Comparison of ENCODE assay signal across 8 mouse cellular contexts in the genomic region with DNA sequence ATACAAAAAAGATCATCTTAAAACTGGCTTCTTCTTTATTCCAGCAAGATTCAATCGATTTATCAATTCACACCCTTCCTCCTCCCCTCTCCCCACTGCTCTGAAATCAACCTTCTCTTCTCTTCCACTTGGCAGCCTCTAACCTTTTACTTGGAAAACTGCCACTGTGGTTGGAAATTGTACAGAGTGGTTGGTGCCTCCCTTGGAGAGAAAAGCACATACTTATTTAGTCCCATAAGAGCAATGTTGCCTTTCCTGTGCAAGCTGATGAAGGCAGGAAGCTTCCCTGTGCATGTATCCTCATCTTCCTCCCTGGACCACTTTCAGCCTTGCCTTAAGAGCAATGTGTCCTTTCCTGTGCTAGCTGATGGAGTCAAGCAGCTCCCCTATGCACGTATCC. TPM values are rescaled to one million over a fixed set of nuclear protein-coding genes. Genes with fewer than 3 reads are reported as not detected.
A peak's percentile ranks its signal among the peaks of the same experiment; 100 is the strongest.
DNase-seq lines count a peak whose midpoint lies in the region; ATAC-seq and TF ChIP-seq lines count a peak whose summit lies in the region.

No protein-coding gene starts in this region.

- 32% methylated on average over 2 of the region's 2 CpGs for WGBS in heart, adult 2 months
- 73% methylated on average over 2 of the region's 2 CpGs for WGBS in heart, embryonic 10.5 days
- 41% methylated on average over 2 of the region's 2 CpGs for whole genome bisulfite sequencing in heart, postnatal 0 days
- 62% methylated on average over 2 of the region's 2 CpGs for WGBS in liver, embryonic 12.5 days (ENCODE audit: insufficient replicate concordance)

- H3K27ac ChIP-seq in heart, adult 2 months, result no peak overlapping the region
- no peak overlapping the region for H3K27ac ChIP-seq in heart, embryonic 10.5 days
- no peak overlapping the region for H3K27ac ChIP-seq in heart, postnatal 0 days (ENCODE audit: low read depth)
- H3K27ac ChIP-seq in liver, embryonic 12.5 days, result no peak overlapping the region

- no peaks in the 10 kb centered on the region for H3K9me3 ChIP-seq in heart, embryonic 10.5 days
- no peaks in the 10 kb centered on the region for H3K9me3 ChIP-seq in heart, postnatal 0 days (replicated peaks; ENCODE audit: control insufficient read depth, low read length)
- H3K9me3 ChIP-seq in liver, embryonic 12.5 days (replicated peaks), result no peaks in the 10 kb centered on the region

- H3K4me3 ChIP-seq in heart, adult 2 months, result no peak overlapping the region
- no peak overlapping the region for H3K4me3 ChIP-seq in heart, embryonic 10.5 days
- no peak overlapping the region for H3K4me3 ChIP-seq in heart, postnatal 0 days (ENCODE audit: low read depth, low read length)
- no peak overlapping the region for H3K4me3 ChIP-seq in liver, embryonic 12.5 days

- TF ChIP-seq CTCF in heart, adult 2 months (IDR thresholded peaks at IDR 0.05), result no peak
- no peak for TF ChIP-seq CTCF in brain, embryonic 14.5 days (IDR thresholded peaks at IDR 0.05; ENCODE audit: borderline replicate concordance, extremely low read depth, insufficient read depth, insufficient read length)
- 0 out of 2 replicates have a peak, but pooled peaks have one; percentile 1 for TF ChIP-seq CTCF in heart, postnatal 0 days (IDR thresholded peaks at IDR 0.05; ENCODE audit: low read depth)

- DNase-seq in heart, adult 2 months, result peak; percentile 34 to 57
- no peak for DNase-seq in heart, embryonic 10.5 days (ENCODE audit: low spot score)
- DNase-seq in 3134 (ENCODE audit: extremely low read depth, insufficient read length, low spot score), result peak; percentile 26
- peak; percentile 82 for DNase-seq in brain, embryonic 14.5 days (ENCODE audit: low read depth)
- peak; percentile 70 for DNase-seq in heart, postnatal 0 days (ENCODE audit: low spot score)
- peak; percentile 38 for DNase-seq in naive thymus-derived CD4-positive, alpha-beta T cell, adult 2 months (ENCODE audit: low read depth)
- DNase-seq in thymus, postnatal 10 days (ENCODE audit: low spot score in 2 of 2), result no peak

- H3K4me2 ChIP-seq in heart, postnatal 0 days (ENCODE audit: low read depth, low read length), result no peak overlapping the region
- no peak overlapping the region for H3K4me2 ChIP-seq in liver, embryonic 12.5 days

- H3K9ac ChIP-seq in heart, adult 2 months (ENCODE audit: low read depth, low read length), result no peak overlapping the region
- no peak overlapping the region for H3K9ac ChIP-seq in heart, postnatal 0 days (replicated peaks; ENCODE audit: low read depth, low read length)
- no peak overlapping the region for H3K9ac ChIP-seq in liver, embryonic 12.5 days

- intact Hi-C loops in heart, adult 2 months (cut with DNase I), result no loop called here

- H3K27me3 ChIP-seq in heart, adult 2 months (ENCODE audit: control insufficient read depth, insufficient read depth, low read length), result no peaks in the 10 kb centered on the region; the same call in 1 of the 2 replicates
- H3K27me3 ChIP-seq in heart, embryonic 10.5 days (ENCODE audit: insufficient read depth, poor library complexity, severe bottlenecking), result no peaks in the 10 kb centered on the region
- no peaks in the 10 kb centered on the region for H3K27me3 ChIP-seq in heart, postnatal 0 days (ENCODE audit: control insufficient read depth, insufficient read depth, low read length)
- no peaks in the 10 kb centered on the region for H3K27me3 ChIP-seq in liver, embryonic 12.5 days (replicated peaks)

- no peaks in the 10 kb centered on the region for H3K36me3 ChIP-seq in heart, adult 2 months (ENCODE audit: control insufficient read depth, insufficient read depth, low read length)
- no peaks in the 10 kb centered on the region for H3K36me3 ChIP-seq in heart, embryonic 10.5 days
- H3K36me3 ChIP-seq in heart, postnatal 0 days (replicated peaks; ENCODE audit: control insufficient read depth, insufficient read depth, low read length), result no peaks in the 10 kb centered on the region
- H3K36me3 ChIP-seq in liver, embryonic 12.5 days, result no peaks in the 10 kb centered on the region

- no peaks in the 10 kb centered on the region for H3K79me2 ChIP-seq in heart, adult 2 months (replicated peaks; ENCODE audit: control insufficient read depth, insufficient read depth, low read length)

- TF ChIP-seq POLR2A in heart, adult 2 months (IDR thresholded peaks at IDR 0.05; ENCODE audit: insufficient read depth, low read depth, low read length), result no peak
- no peak for TF ChIP-seq POLR2A in brain, embryonic 14.5 days (IDR thresholded peaks at IDR 0.05; ENCODE audit: borderline replicate concordance, extremely low read depth, insufficient read depth, insufficient read length, poor library complexity, severe bottlenecking)

- peak; percentile 62; the same call in 1 of the 2 replicates for ATAC-seq in heart, postnatal 0 days (ENCODE audit: insufficient read depth, low read depth)
- no peak for ATAC-seq in liver, embryonic 12.5 days

- no peak for TF ChIP-seq EP300 in heart, adult 2 months (IDR thresholded peaks at IDR 0.05; ENCODE audit: insufficient read depth, low read depth, low read length)
- no peak for TF ChIP-seq EP300 in heart, postnatal 0 days (IDR thresholded peaks at IDR 0.05; ENCODE audit: low read depth)

- peaks cover 4% of the 10 kb centered on the region for H3K4me1 ChIP-seq in heart, adult 2 months (ENCODE audit: control insufficient read depth, insufficient read depth, low read length)
- no peaks in the 10 kb centered on the region for H3K4me1 ChIP-seq in heart, embryonic 10.5 days
- peaks cover 16% of the 10 kb centered on the region for H3K4me1 ChIP-seq in heart, postnatal 0 days (ENCODE audit: control insufficient read depth, insufficient read depth)
- H3K4me1 ChIP-seq in liver, embryonic 12.5 days, result no peaks in the 10 kb centered on the region

RNA-seq across cellular contexts. Expression of gene Ifit1bl1, which starts 3.4 kb away (rescaled TPM):
- 1 to 10 TPM; 1.5 to 1.8 TPM for total RNA-seq in heart, adult 2 months (2021)
- 1.3 and 2.8 TPM in 2 replicates for polyA plus RNA-seq in heart, adult 2 months (2012; rRNA removed)
- 0.94 and 1.1 TPM in 2 replicates for polyA plus RNA-seq in heart, embryonic 10.5 days (2016; fragmentation: Nextera tagmentation; extraction: Ambion mirVana)
- 0.37 and 0.55 TPM in 2 replicates for polyA plus RNA-seq in brain, embryonic 14.5 days (2012; rRNA removed)
- total RNA-seq in heart, postnatal 0 days (2014; rRNA removed; ENCODE audit: low replicate concordance), result 0.50 and 2.8 TPM in 2 replicates
- 3.3 and 3.8 TPM in 2 replicates for polyA plus RNA-seq in heart, postnatal 0 days (2015; fragmentation: Nextera tagmentation; extraction: Ambion mirVana)
- 0.07 and 0.08 TPM in 2 replicates for polyA plus RNA-seq in liver, embryonic 12.5 days (2016; fragmentation: Nextera tagmentation; extraction: Ambion mirVana)

RNA-seq across cellular contexts. Expression of gene Ifit3b, which starts 9.4 kb away (rescaled TPM):
- total RNA-seq in heart, adult 2 months (2021), result 1 to 10 TPM; 1.2 to 1.4 TPM
- polyA plus RNA-seq in heart, adult 2 months (2012; rRNA removed), result 0.90 and 2.4 TPM in 2 replicates
- 0.07 TPM in 1 of 2 replicates, not detected in the other for polyA plus RNA-seq in heart, embryonic 10.5 days (2016; fragmentation: Nextera tagmentation; extraction: Ambion mirVana)
- polyA plus RNA-seq in brain, embryonic 14.5 days (2012; rRNA removed), result 0.05 and 0.08 TPM in 2 replicates
- total RNA-seq in heart, postnatal 0 days (2014; rRNA removed; ENCODE audit: low replicate concordance), result 0.57 and 2.5 TPM in 2 replicates
- polyA plus RNA-seq in heart, postnatal 0 days (2015; fragmentation: Nextera tagmentation; extraction: Ambion mirVana), result 0.59 and 0.72 TPM in 2 replicates
- 0.14 TPM in 1 of 2 replicates, not detected in the other for polyA plus RNA-seq in liver, embryonic 12.5 days (2016; fragmentation: Nextera tagmentation; extraction: Ambion mirVana)

RNA-seq across cellular contexts. Expression of gene Ifit3, which starts 15.0 kb away (rescaled TPM):
- total RNA-seq in heart, adult 2 months (2021), result 1 to 10 TPM; 3.7 to 4.4 TPM
- polyA plus RNA-seq in heart, adult 2 months (2012; rRNA removed), result 2.9 and 7.6 TPM in 2 replicates
- 0.16 and 0.21 TPM in 2 replicates for polyA plus RNA-seq in heart, embryonic 10.5 days (2016; fragmentation: Nextera tagmentation; extraction: Ambion mirVana)
- 0.37 and 0.77 TPM in 2 replicates for polyA plus RNA-seq in brain, embryonic 14.5 days (2012; rRNA removed)
- total RNA-seq in heart, postnatal 0 days (2014; rRNA removed; ENCODE audit: low replicate concordance), result 1.7 and 12.8 TPM in 2 replicates
- polyA plus RNA-seq in heart, postnatal 0 days (2015; fragmentation: Nextera tagmentation; extraction: Ambion mirVana), result 2.3 and 3.0 TPM in 2 replicates
- polyA plus RNA-seq in liver, embryonic 12.5 days (2016; fragmentation: Nextera tagmentation; extraction: Ambion mirVana), result 0.60 and 0.69 TPM in 2 replicates

RNA-seq across cellular contexts. Expression of gene Ifit1bl2, which starts 42.2 kb away (rescaled TPM):
- total RNA-seq in heart, adult 2 months (2021), result 1 to 10 TPM; 1.6 to 2.0 TPM
- 1.0 and 1.9 TPM in 2 replicates for polyA plus RNA-seq in heart, adult 2 months (2012; rRNA removed)
- 0.38 and 0.42 TPM in 2 replicates for polyA plus RNA-seq in heart, embryonic 10.5 days (2016; fragmentation: Nextera tagmentation; extraction: Ambion mirVana)
- 0.09 and 0.19 TPM in 2 replicates for polyA plus RNA-seq in brain, embryonic 14.5 days (2012; rRNA removed)
- total RNA-seq in heart, postnatal 0 days (2014; rRNA removed; ENCODE audit: low replicate concordance), result 0.19 and 1.9 TPM in 2 replicates
- polyA plus RNA-seq in heart, postnatal 0 days (2015; fragmentation: Nextera tagmentation; extraction: Ambion mirVana), result 1.0 and 1.3 TPM in 2 replicates
- polyA plus RNA-seq in liver, embryonic 12.5 days (2016; fragmentation: Nextera tagmentation; extraction: Ambion mirVana), result not detected in 2 replicates

RNA-seq across cellular contexts. Expression of gene Ifit1, which starts 42.3 kb away (rescaled TPM):
- 1 to 10 TPM; 1.3 to 1.5 TPM for total RNA-seq in heart, adult 2 months (2021)
- 2.4 and 4.9 TPM in 2 replicates for polyA plus RNA-seq in heart, adult 2 months (2012; rRNA removed)
- 0.10 and 0.15 TPM in 2 replicates for polyA plus RNA-seq in heart, embryonic 10.5 days (2016; fragmentation: Nextera tagmentation; extraction: Ambion mirVana)
- polyA plus RNA-seq in brain, embryonic 14.5 days (2012; rRNA removed), result 0.08 and 0.21 TPM in 2 replicates
- total RNA-seq in heart, postnatal 0 days (2014; rRNA removed; ENCODE audit: low replicate concordance), result 4.4 and 9.7 TPM in 2 replicates
- polyA plus RNA-seq in heart, postnatal 0 days (2015; fragmentation: Nextera tagmentation; extraction: Ambion mirVana), result 0.74 and 1.2 TPM in 2 replicates
- 0.26 and 0.51 TPM in 2 replicates for polyA plus RNA-seq in liver, embryonic 12.5 days (2016; fragmentation: Nextera tagmentation; extraction: Ambion mirVana)

Comparison
In these comparisons a context has a peak if more than half of its experiments do, and no peak if none do; other contexts are left out.
1. DNase-seq: peak in heart, adult 2 months (2 of 2), 3134 (single experiment), brain, embryonic 14.5 days (single experiment), heart, postnatal 0 days (single experiment) and naive thymus-derived CD4-positive, alpha-beta T cell, adult 2 months (single experiment); none in heart, embryonic 10.5 days (single experiment) and thymus, postnatal 10 days (0 of 2).